Mouse (Mus musculus): Measurements from ENCODE around the gene Gm42906. TPM values are rescaled to one million over a fixed set of nuclear protein-coding genes. Genes with fewer than 3 reads are reported as not detected.

Gm42906 gene
- total and polyA plus RNA-seq, 3 experiments: not detected

- H3K27ac ChIP-seq (ENCODE audit: insufficient read depth, low read depth): no peak overlapping the region
- peaks cover 86 to 97% of the 10 kb centered on the region in 2 experiments for H3K36me3 ChIP-seq (replicated peaks in 1 of 2; ENCODE audit: control insufficient read depth in 1 of 2, insufficient read depth in 1 of 2, low read length in 1 of 2)
- peaks cover 4 to 14% of the 10 kb centered on the region in 2 experiments; a peak in 2 of 4 replicates for H3K4me1 ChIP-seq (ENCODE audit: control insufficient read depth in 1 of 2, insufficient read depth in 2 of 2)
- dilution Hi-C loops (cut with MboI; ENCODE audit: extremely low pct_ligation_motif_present, extremely low pct_unique_long_range_greater_than_20kb, low sequenced_read_pairs): no loop called here
- TF ChIP-seq JUN (IDR thresholded peaks at IDR 0.05; ENCODE audit: insufficient read depth, low read depth, low read length) (no peak), JUND (conservative IDR thresholded peaks at IDR 0.05; ENCODE audit: low read depth, low read length) (no peak), MAFK (IDR thresholded peaks at IDR 0.05; ENCODE audit: insufficient replicate concordance, low read length) (no peak), ETS1 (conservative IDR thresholded peaks at IDR 0.05; ENCODE audit: low read depth, low read length) (no peak), TCF12 (IDR thresholded peaks at IDR 0.05; ENCODE audit: low read depth, low read length) (no peak), E2F4 (IDR thresholded peaks at IDR 0.05; ENCODE audit: insufficient replicate concordance, low read depth, low read length) (no peak), ELF1 (IDR thresholded peaks at IDR 0.05; ENCODE audit: low read depth, low read length) (no peak), GABPA (IDR thresholded peaks at IDR 0.05; ENCODE audit: insufficient replicate concordance, low read depth, low read length) (no peak), ZMIZ1 (IDR thresholded peaks at IDR 0.05; ENCODE audit: low read depth, low read length) (no peak), USF1 (IDR thresholded peaks at IDR 0.05; ENCODE audit: low read depth, low read length) (no peak), IRF4 (IDR thresholded peaks at IDR 0.05; ENCODE audit: low read depth, low read length) (no peak), MAX (IDR thresholded peaks at IDR 0.05; ENCODE audit: low read length) (no peak), RAD21 (IDR thresholded peaks at IDR 0.05; ENCODE audit: low read depth, low read length) (no peak), SMC3 (IDR thresholded peaks at IDR 0.05; ENCODE audit: low read depth, low read length) (no peak), POLR2AphosphoS2 (IDR thresholded peaks at IDR 0.05; ENCODE audit: low read depth, low read length) (no peak), NELFE (IDR thresholded peaks at IDR 0.05; ENCODE audit: low read depth, low read length) (no peak)
- no peak for DNase-seq (ENCODE audit: extremely low read depth)
- in situ Hi-C loops (cut with MboI; ENCODE audit: low pct_ligation_motif_present, low pct_unique_long_range_greater_than_20kb, low sequenced_read_pairs): no loop called here
- H3K4me2 ChIP-seq (ENCODE audit: insufficient read depth, low read depth, poor library complexity, severe bottlenecking): no peak overlapping the region
- H3K9me3 ChIP-seq (replicated peaks; ENCODE audit: low read length): no peaks in the 10 kb centered on the region
- H3K9ac ChIP-seq (ENCODE audit: insufficient read depth, low read depth): no peak overlapping the region
- no peaks in the 10 kb centered on the region; the same call in 1 of the 2 replicates for H3K79me2 ChIP-seq (replicated peaks; ENCODE audit: control insufficient read depth, extremely low read depth, insufficient read depth, poor library complexity, severe bottlenecking)
- H3K4me3 ChIP-seq (replicated peaks in 1 of 3; ENCODE audit: low read depth in 2 of 3, low read length in 2 of 3, poor library complexity in 1 of 3): no peak overlapping the region
- no peaks in the 10 kb centered on the region for H3K27me3 ChIP-seq (replicated peaks)
Observed at GRCm38 (mm10) chr5:151046917-151047316, 381.0 kb downstream of the Gm42906 start.

DNA sequence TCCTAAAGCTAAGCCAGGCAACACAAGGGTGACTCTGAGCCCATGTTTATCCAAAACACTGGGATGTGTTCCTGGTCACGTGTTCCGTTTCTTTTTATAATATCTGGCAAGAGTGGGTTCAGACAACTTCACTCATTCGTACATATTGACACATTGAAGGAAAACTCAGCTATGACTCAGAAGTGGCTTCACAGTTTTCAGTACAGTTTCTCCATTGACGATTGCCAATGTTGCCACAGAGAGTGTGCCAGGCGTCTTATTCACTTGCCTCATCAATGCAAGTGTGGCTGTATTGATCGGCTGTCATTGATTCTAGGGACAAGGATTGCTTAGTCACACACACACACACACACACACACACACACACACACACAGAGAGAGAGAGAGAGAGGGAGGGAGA, 381.8 kb downstream of the Gm42906 start:
- Histone ChIP-seq H3K4me2 (ENCODE audit: insufficient read depth, low read depth, poor library complexity, severe bottlenecking) (no peak overlapping the region), H3K36me3 (replicated peaks in 1 of 2; ENCODE audit: control insufficient read depth in 1 of 2, insufficient read depth in 1 of 2, low read length in 1 of 2) (peaks cover 89 to 97% of the 10 kb centered on the region in 2 experiments), H3K4me3 (replicated peaks in 1 of 3; ENCODE audit: low read depth in 2 of 3, low read length in 2 of 3, poor library complexity in 1 of 3) (no peak overlapping the region), H3K4me1 (ENCODE audit: control insufficient read depth in 1 of 2, insufficient read depth in 2 of 2) (peaks cover 4 to 14% of the 10 kb centered on the region in 2 experiments; a peak in 2 of 4 replicates), H3K27ac (ENCODE audit: insufficient read depth, low read depth) (no peak overlapping the region), H3K27me3 (replicated peaks) (no peaks in the 10 kb centered on the region), H3K79me2 (replicated peaks; ENCODE audit: control insufficient read depth, extremely low read depth, insufficient read depth, poor library complexity, severe bottlenecking) (no peaks in the 10 kb centered on the region; the same call in 1 of the 2 replicates), H3K9ac (ENCODE audit: insufficient read depth, low read depth) (no peak overlapping the region), H3K9me3 (replicated peaks; ENCODE audit: low read length) (no peaks in the 10 kb centered on the region)
- no peak for DNase-seq (ENCODE audit: extremely low read depth)
- dilution Hi-C loops (cut with MboI; ENCODE audit: extremely low pct_ligation_motif_present, extremely low pct_unique_long_range_greater_than_20kb, low sequenced_read_pairs) (no loop called here), in situ Hi-C loops (cut with MboI; ENCODE audit: low pct_ligation_motif_present, low pct_unique_long_range_greater_than_20kb, low sequenced_read_pairs) (no loop called here)
- TF ChIP-seq MAZ (IDR thresholded peaks at IDR 0.05; ENCODE audit: low read depth, low read length): no peak
- TF ChIP-seq BHLHE40 (IDR thresholded peaks at IDR 0.05; ENCODE audit: low read depth, low read length): no peak
- TF ChIP-seq ZC3H11A (IDR thresholded peaks at IDR 0.05; ENCODE audit: low read depth, low read length): no peak
- no peak for TF ChIP-seq CHD1 (IDR thresholded peaks at IDR 0.05; ENCODE audit: low read depth, low read length)
- TF ChIP-seq MXI1 (IDR thresholded peaks at IDR 0.05; ENCODE audit: low read depth, low read length): no peak
- no peak for TF ChIP-seq NELFE (IDR thresholded peaks at IDR 0.05; ENCODE audit: low read depth, low read length)
- TF ChIP-seq KAT2A (IDR thresholded peaks at IDR 0.05; ENCODE audit: insufficient replicate concordance, low read length): no peak
- TF ChIP-seq ETS1 (conservative IDR thresholded peaks at IDR 0.05; ENCODE audit: low read depth, low read length): no peak
- TF ChIP-seq HCFC1 (IDR thresholded peaks at IDR 0.05; ENCODE audit: low read depth, low read length): no peak
- no peak for TF ChIP-seq ELF1 (IDR thresholded peaks at IDR 0.05; ENCODE audit: low read depth, low read length)
- no peak for TF ChIP-seq MEF2A (IDR thresholded peaks at IDR 0.05; ENCODE audit: borderline replicate concordance, low read depth, low read length)
- no peak for TF ChIP-seq POLR2A (IDR thresholded peaks at IDR 0.05; ENCODE audit: low read depth, low read length)
- no peak for TF ChIP-seq PAX5 (IDR thresholded peaks at IDR 0.05; ENCODE audit: low read length)
- TF ChIP-seq USF1 (IDR thresholded peaks at IDR 0.05; ENCODE audit: low read depth, low read length): no peak
- no peak for TF ChIP-seq SMC3 (IDR thresholded peaks at IDR 0.05; ENCODE audit: low read depth, low read length)
- no peak for TF ChIP-seq ZKSCAN1 (IDR thresholded peaks at IDR 0.05; ENCODE audit: borderline replicate concordance, low read depth, low read length)
